Mouse (Mus musculus) limb, embryonic 14.5 days (tissue): ENCODE measurements around the gene Hif3a. TPM values are rescaled to one million over a fixed set of nuclear protein-coding genes. Genes with fewer than 3 reads are reported as not detected.

Experiments used
- ATAC-seq: fragments of 200-750 bp; cut with Nextera tagmentation; 2 replicates; pipeline ENCODE4 v1.8.0; 2017; ENCODE audit warnings: low read depth, moderate number of reproducible peaks, moderate TSS enrichment; ENCODE audit not compliant: low FRiP score
- DNase-seq: peaks from one replicate; pipeline ENCODE4 v3.0.0-alpha.2; 2015; ENCODE audit warnings: low spot score
- H3K27ac ChIP-seq: fragments of 300-500 bp; sonication (generic); replicated peaks from 2 replicates; pipeline ENCODE4 v1.5.1; 2014; ENCODE audit warnings: low read depth, mild to moderate bottlenecking, low read length, moderate library complexity, mixed read lengths
- H3K27me3 ChIP-seq: fragments of 300-500 bp; sonication (generic); 2 replicates; pipeline ENCODE4 v1.6.1; 2014; ENCODE audit warnings: low read length, mixed read lengths; ENCODE audit not compliant: control insufficient read depth, insufficient read depth
- H3K36me3 ChIP-seq: fragments of 300-500 bp; sonication (generic); 2 replicates; pipeline ENCODE4 v1.6.1; 2014; ENCODE audit warnings: mild to moderate bottlenecking, low read length, moderate library complexity, mixed read lengths; ENCODE audit not compliant: control insufficient read depth, insufficient read depth
- H3K4me1 ChIP-seq: fragments of 300-500 bp; sonication (generic); 2 replicates; pipeline ENCODE4 v1.6.1; 2014; ENCODE audit warnings: antibody characterized with exemption, low read length, mixed read lengths; ENCODE audit not compliant: control insufficient read depth, insufficient read depth
- H3K4me2 ChIP-seq: fragments of 300-500 bp; sonication (generic); replicated peaks from 2 replicates; pipeline ENCODE4 v1.6.1; 2014; ENCODE audit warnings: low read depth, mild to moderate bottlenecking, low read length, moderate library complexity; ENCODE audit not compliant: severe bottlenecking
- H3K4me3 ChIP-seq: fragments of 300-500 bp; sonication (generic); replicated peaks from 2 replicates; pipeline ENCODE4 v1.5.1; 2014; ENCODE audit warnings: low read length
- H3K9ac ChIP-seq: fragments of 300-500 bp; sonication (generic); 2 replicates; pipeline ENCODE4 v1.6.1; 2014; ENCODE audit warnings: mild to moderate bottlenecking, low read depth, low read length, moderate library complexity; ENCODE audit not compliant: severe bottlenecking
- H3K9me3 ChIP-seq: fragments of 300-500 bp; sonication (generic); 2 replicates; pipeline ENCODE4 v1.6.1; 2016; ENCODE audit warnings: low read length; ENCODE audit not compliant: control insufficient read depth
- POLR2A ChIP-seq: fragments of 200-500 bp; IDR thresholded peaks from 2 replicates; pipeline ENCODE4 v1.8.0; 2012; ENCODE audit warnings: inconsistent platforms, mild to moderate bottlenecking, moderate library complexity, borderline replicate concordance; ENCODE audit not compliant: insufficient read depth, insufficient read length; ENCODE audit errors: extremely low read depth
- WGBS: fragments of 180-500 bp; shearing (Covaris S2); extraction: QIAGEN DNeasy Blood & Tissue Kit; methylation state at CpG from one replicate; pipeline ENCODE4 v1.1.7; 2014; 5-methylcytosine and 5-hydroxymethylcytosine counted together
- polyA plus RNA-seq, 2 experiments: library from polyadenylated mRNA; depleted of rRNA in 1 of 2; stranded (reverse) in 1 of 2; unstranded in 1 of 2; fragments of >200 nt; fragmentation: Nextera tagmentation in 1 of 2; extraction: Ambion mirVana in 1 of 2; gene quantifications; 2 replicates each; pipeline versions ENCODE4 v1.2.1 to v1.2.3; 2012 to 2014

Gene Hif3a
- polyA plus RNA-seq, 2 experiments: 26.6 to 28.2 TPM

- DNase-seq: no peak
- TF ChIP-seq POLR2A: no peak
- WGBS: 96% methylated on average over 15 of the region's 15 CpGs
Observed at GRCm38 (mm10) chr7:17022176-17022575, 40.1 kb downstream of the Hif3a start.

GRCm38 (mm10) chr7:17019426-17020166 is 42.6 kb downstream of the Hif3a start:
- Histone ChIP-seq H3K36me3 (peaks cover 68% of the 10 kb centered on the region), H3K27ac (no peak overlapping the region), H3K4me2 (no peak overlapping the region), H3K9me3 (no peaks in the 10 kb centered on the region), H3K4me3 (no peak overlapping the region), H3K27me3 (no peaks in the 10 kb centered on the region), H3K4me1 (peaks cover 5% of the 10 kb centered on the region), H3K9ac (no peak overlapping the region)
- ATAC-seq (no peak), DNase-seq (no peak)
- WGBS: 85% methylated on average over 7 of the region's 7 CpGs
- TF ChIP-seq POLR2A: no peak

More at GRCm38 (mm10) chr7:17022176-17022575, 40.1 kb downstream of the Hif3a start:
- H3K36me3 ChIP-seq: peaks cover 52% of the 10 kb centered on the region
- H3K27me3 ChIP-seq: no peaks in the 10 kb centered on the region
- H3K4me1 ChIP-seq: peaks cover 25% of the 10 kb centered on the region
- no peak overlapping the region for H3K9ac ChIP-seq
- no peak overlapping the region for H3K4me3 ChIP-seq
- ATAC-seq: no peak
- no peak overlapping the region for H3K27ac ChIP-seq
- H3K9me3 ChIP-seq: no peaks in the 10 kb centered on the region
- no peak overlapping the region for H3K4me2 ChIP-seq

GRCm38 (mm10) chr7:17017921-17018320 is 44.3 kb downstream of the Hif3a start:
- DNase-seq: no peak
- no peak overlapping the region for H3K27ac ChIP-seq
- no peak for TF ChIP-seq POLR2A
- no peak overlapping the region for H3K4me2 ChIP-seq
- 91% methylated on average over 2 of the region's 2 CpGs for WGBS
- H3K9ac ChIP-seq: no peak overlapping the region
- no peaks in the 10 kb centered on the region for H3K9me3 ChIP-seq
- H3K4me3 ChIP-seq: no peak overlapping the region
- ATAC-seq: no peak
- peaks cover 2% of the 10 kb centered on the region; the same call in 1 of the 2 replicates for H3K4me1 ChIP-seq
- peaks cover 73% of the 10 kb centered on the region for H3K36me3 ChIP-seq
- no peaks in the 10 kb centered on the region for H3K27me3 ChIP-seq

GRCm38 (mm10) chr7:17017036-17017435 is 45.2 kb downstream of the Hif3a start:
- Histone ChIP-seq H3K4me3 (no peak overlapping the region), H3K4me1 (peaks cover 2% of the 10 kb centered on the region; the same call in 1 of the 2 replicates), H3K4me2 (no peak overlapping the region), H3K27me3 (no peaks in the 10 kb centered on the region), H3K9ac (no peak overlapping the region), H3K9me3 (no peaks in the 10 kb centered on the region), H3K27ac (no peak overlapping the region), H3K36me3 (peaks cover 74% of the 10 kb centered on the region)
- WGBS: 75% methylated on average over 1 of the region's 1 CpGs
- peak; percentile 73 for ATAC-seq
- peak; percentile 91 for DNase-seq
- no peak for TF ChIP-seq POLR2A

GRCm38 (mm10) chr7:17015381-17015780 is 46.8 kb downstream of the Hif3a start:
- 78% methylated on average over 6 of the region's 6 CpGs for WGBS
- no peaks in the 10 kb centered on the region for H3K27me3 ChIP-seq
- H3K4me1 ChIP-seq: peaks cover 2% of the 10 kb centered on the region; the same call in 1 of the 2 replicates
- H3K9ac ChIP-seq: no peak overlapping the region
- DNase-seq (no peak), ATAC-seq (no peak)
- no peaks in the 10 kb centered on the region for H3K9me3 ChIP-seq
- no peak overlapping the region for H3K4me3 ChIP-seq
- no peak for TF ChIP-seq POLR2A
- no peak overlapping the region for H3K27ac ChIP-seq
- H3K36me3 ChIP-seq: peaks cover 74% of the 10 kb centered on the region
- H3K4me2 ChIP-seq: no peak overlapping the region
